Mouse (Mus musculus) MEL (cell line): ENCODE measurements around the gene Usp1.

ENCODE experiments used
- BHLHE40 ChIP-seq: IDR thresholded peaks from 2 replicates; pipeline ENCODE4 v1.6.1; 2012; ENCODE audit warnings: low read depth, mild to moderate bottlenecking, inconsistent platforms, low read length, improper control_type of control experiment, borderline replicate concordance
- CTCF ChIP-seq, 3 experiments: IDR thresholded peaks in 2 of 3; conservative IDR thresholded peaks in 1 of 3; 2 replicates each; pipeline ENCODE4 v1.5.1; 2011 to 2012; ENCODE audit warnings: low read length in 3 of 3, low read depth in 2 of 3, mild to moderate bottlenecking in 2 of 3, improper control_type of control experiment in 1 of 3, inconsistent platforms in 1 of 3, mixed read lengths in 1 of 3, moderate library complexity in 1 of 3; ENCODE audit not compliant: control insufficient read depth in 1 of 3, insufficient read depth in 1 of 3, poor library complexity in 1 of 3, severe bottlenecking in 1 of 3
- JUND ChIP-seq: IDR thresholded peaks from 2 replicates; pipeline ENCODE4 v1.6.1; 2011; ENCODE audit warnings: low read depth, mild to moderate bottlenecking, improper control_type of control experiment, low read length
- KAT2A ChIP-seq: conservative IDR thresholded peaks from 2 replicates; pipeline ENCODE4 v1.6.1; 2012; ENCODE audit warnings: low read depth, low read length, improper control_type of control experiment, inconsistent platforms
- POLR2A ChIP-seq, 2 experiments: IDR thresholded peaks; 2 replicates each; pipeline ENCODE4 v1.6.1; 2011 to 2012; ENCODE audit warnings: low read length in 2 of 2, mild to moderate bottlenecking in 2 of 2, control low read depth in 1 of 2, improper control_type of control experiment in 1 of 2, low read depth in 1 of 2, moderate library complexity in 1 of 2; ENCODE audit not compliant: control insufficient read depth in 1 of 2, insufficient read depth in 1 of 2, poor library complexity in 1 of 2
- SIN3A ChIP-seq: IDR thresholded peaks from 2 replicates; pipeline ENCODE4 v1.6.1; 2012; ENCODE audit warnings: low read length, improper control_type of control experiment, inconsistent platforms
- TCF12 ChIP-seq: IDR thresholded peaks from 2 replicates; pipeline ENCODE4 v1.6.1; 2014; ENCODE audit warnings: low read depth, mild to moderate bottlenecking, inconsistent platforms, low read length, improper control_type of control experiment, moderate library complexity
- ZC3H11A ChIP-seq: IDR thresholded peaks from 2 replicates; pipeline ENCODE4 v1.6.1; 2012; ENCODE audit warnings: low read depth, mild to moderate bottlenecking, inconsistent platforms, low read length, improper control_type of control experiment

GRCm38 (mm10) chr4:98924071-98924905 is 678 bp downstream of the Usp1 start:
- TF ChIP-seq JUND, result no peak
- no peak for TF ChIP-seq CTCF (IDR thresholded peaks at IDR 0.05 in 2 of 3, conservative IDR thresholded peaks at IDR 0.05 in 1 of 3; ENCODE audit: control insufficient read depth in 1 of 3, insufficient read depth in 1 of 3, low read depth in 2 of 3, low read length in 3 of 3, poor library complexity in 1 of 3, severe bottlenecking in 1 of 3)
- no peak for TF ChIP-seq POLR2A (IDR thresholded peaks at IDR 0.05; ENCODE audit: control insufficient read depth in 1 of 2, insufficient read depth in 1 of 2, low read depth in 1 of 2, low read length in 2 of 2, poor library complexity in 1 of 2)
- TF ChIP-seq SIN3A, result peak; percentile 74
- TF ChIP-seq BHLHE40, result no peak
- no peak; the same call in 1 of the 2 replicates for TF ChIP-seq TCF12
- TF ChIP-seq ZC3H11A, result no peak
- no peak for TF ChIP-seq KAT2A
